Mouse (Mus musculus): ENCODE measurements around the gene Vdr.

Gene Vdr

DNA sequence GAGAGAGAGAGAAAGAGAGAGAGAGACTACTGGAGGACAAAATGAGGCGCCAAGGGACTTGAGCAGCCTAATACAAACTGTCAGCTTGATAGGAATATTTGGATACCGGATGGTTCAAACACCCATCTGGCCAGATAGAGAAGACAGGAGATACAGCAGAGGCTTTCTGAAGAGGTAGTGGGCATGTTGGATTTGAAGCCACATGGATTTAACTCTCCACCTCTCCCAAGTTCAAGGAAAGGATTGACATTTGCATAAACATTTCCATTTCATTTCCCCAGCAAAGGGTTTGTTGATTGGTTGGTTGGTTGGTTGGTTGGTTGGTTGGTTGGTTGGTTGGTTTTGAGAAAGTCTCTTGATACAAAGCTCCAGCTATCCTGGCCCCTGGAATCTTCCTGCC, 62.6 kb downstream of the Vdr start:
- DNase-seq (ENCODE audit: low spot score in 2 of 2): no peak

DNA sequence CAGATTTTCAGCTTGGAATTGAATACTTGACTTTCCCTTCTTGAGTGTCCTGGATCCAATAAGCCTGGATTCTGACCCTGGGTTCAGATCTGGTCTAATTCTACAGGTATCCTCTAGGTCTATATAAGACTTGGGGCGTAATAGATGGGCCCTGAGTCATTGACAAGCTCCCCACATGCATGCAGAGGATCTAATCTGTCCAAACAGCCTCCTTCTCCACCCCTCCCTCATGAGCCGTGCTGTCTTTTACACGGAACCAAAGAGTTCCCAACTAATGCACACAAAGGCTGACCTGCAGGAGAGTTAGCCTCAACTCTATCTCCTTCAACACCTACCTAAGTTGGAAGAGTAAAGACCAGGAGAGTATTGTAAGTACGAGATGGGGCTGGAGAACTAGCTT, 63.1 kb downstream of the Vdr start:
- DNase-seq (ENCODE audit: low spot score in 2 of 2): no peak

DNA sequence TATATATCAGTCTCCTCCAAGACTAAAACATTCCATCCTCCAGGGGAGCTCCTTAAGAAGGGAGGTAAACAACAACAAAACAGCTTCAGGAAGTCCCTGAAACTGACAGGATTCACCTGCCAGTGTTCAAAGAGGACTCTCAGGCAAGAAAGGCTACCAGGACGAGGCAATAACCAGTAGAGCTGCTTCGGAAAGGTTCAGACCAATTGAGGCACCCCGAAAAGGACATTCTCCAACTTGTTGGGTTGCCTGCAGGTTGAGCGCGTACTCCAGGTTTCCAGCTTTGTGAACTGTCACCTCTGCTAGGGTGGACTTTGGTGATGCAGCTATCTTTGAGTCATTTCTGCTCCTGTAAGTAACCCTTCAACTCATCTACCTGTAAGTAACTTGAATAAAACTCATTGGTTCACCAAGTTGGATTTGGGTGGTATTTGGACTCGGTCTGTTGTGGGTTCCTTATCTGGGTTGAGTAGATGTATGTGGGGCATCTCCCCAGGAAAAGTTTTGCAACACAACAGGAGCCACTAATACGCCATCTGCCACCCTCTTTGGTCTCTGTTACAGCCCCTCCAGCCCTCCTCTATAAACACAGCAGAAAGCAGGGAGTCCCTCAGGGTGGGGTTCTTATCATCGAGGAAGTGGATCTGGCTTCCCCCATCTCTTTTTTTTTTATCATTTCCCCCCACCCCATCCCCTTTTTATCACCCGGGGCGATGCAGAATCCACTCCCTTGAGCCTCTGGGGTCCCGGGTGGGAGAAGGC, 64.1 kb downstream of the Vdr start:
- DNase-seq (ENCODE audit: low spot score in 2 of 2): no peak

DNA sequence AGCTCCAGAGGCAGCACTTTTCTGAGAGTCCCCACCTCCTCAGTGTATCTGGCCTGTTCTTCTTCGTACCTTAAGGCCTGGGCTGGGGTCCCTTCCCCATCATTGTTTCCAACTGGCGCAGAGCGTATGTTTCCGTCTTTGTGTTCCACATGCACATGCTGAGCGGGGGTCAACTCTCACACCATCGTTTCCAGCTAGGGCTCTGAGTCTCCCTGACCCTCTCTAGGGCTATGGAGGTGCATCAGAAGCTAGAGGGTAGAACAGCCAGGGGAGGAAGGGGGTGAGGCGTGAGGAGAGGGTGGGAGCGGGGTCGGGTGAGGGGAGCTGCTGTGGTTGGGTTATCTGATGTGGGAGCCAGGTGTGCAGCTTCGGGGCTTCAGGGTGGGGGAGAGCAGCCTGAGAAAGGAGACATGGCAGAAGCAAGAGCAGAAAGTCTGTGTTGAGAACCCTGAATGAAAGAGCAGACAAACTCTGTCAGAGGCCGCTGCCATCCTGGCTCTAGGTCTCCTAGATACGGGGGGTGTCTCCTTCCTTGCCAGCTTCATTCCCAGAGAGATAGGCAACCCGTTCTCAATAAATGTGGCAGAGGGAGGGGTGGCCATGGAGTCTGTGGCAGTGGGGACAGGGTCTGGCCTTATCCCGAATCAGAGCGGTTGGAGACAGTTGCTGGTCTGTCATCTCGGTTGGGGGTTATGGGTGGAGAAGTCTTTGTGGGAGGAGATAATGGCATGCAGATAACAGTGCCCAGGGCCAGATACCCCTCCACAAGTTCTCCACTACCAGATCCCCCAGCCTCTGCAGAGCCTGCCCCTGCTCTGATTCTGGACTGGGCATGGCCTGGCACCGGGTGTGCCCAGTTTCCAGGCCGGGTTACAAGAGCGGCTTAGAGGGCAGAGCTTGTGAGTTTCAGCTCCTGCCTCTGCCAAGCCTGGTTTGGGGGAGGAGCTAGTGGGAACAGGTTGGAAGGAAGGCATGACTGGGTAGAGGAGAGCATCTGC, 66.1 kb downstream of the Vdr start, which contains the start of gene Hdac7:
Gene Hdac7 (minus strand): TSS at position 466 of the 998 bp plus-strand sequence.
- no peak for DNase-seq (ENCODE audit: low spot score in 2 of 2)

DNA sequence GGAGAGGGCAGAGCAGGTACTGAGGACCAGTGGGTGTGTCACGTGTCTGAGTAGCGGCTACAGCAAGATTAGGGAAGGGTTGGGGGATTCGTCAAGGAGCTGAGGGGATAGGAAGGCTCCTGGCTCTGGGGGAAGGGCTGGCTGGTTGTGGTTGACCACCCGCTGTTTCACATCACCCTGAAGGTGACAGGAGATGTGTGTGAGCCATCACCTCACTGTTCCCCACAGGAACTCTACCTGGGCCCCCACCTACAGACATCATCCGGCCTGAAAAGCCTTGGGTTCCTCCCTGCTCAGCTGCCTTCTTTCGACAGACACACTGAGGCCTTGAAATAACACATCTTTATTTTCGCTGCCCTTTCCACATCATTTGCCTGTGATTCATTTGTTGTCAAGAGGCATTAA, 67.2 kb downstream of the Vdr start:
- DNase-seq (ENCODE audit: low spot score in 2 of 2): no peak

DNA sequence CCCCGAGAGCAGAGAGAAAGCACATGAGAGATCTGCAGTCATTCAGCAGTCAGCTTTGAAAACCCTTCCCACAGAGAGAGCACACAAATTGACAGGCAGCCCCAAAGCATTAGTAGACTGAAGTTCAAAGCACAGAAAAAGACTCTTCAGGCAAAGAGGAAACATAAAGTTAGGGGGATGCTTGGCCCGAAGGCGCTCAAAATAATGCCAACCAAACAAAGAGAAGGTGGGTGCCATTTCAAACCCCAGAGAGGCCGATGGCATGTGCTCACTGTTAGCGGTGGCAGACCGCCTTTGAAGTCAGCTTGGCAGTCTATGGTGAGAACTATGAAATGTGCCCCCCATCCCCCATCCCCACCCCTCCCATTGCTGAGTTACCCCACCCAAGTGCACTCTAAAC, 68.4 kb downstream of the Vdr start:
- DNase-seq (ENCODE audit: low spot score in 2 of 2): no peak

DNA sequence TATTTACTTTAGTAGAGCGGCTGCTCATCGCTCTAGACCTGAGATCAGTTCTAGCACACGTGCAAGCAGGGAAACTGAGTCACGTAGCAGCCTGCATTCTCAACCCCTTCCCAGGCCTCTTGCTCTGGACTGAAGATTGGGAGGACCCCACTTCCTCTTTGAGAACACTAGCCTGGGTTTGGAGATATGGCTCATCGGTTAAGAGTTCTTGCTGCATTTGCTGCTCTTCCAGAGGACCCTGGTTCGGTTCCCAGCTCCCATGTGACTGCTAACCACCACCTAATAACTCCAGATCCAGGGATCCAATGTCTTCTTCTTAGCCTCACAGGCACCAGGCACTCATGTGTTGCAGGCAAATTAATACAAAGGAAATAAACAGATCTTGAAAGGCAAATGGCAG, 69.0 kb downstream of the Vdr start:
- DNase-seq (ENCODE audit: low spot score in 2 of 2): no peak

DNA sequence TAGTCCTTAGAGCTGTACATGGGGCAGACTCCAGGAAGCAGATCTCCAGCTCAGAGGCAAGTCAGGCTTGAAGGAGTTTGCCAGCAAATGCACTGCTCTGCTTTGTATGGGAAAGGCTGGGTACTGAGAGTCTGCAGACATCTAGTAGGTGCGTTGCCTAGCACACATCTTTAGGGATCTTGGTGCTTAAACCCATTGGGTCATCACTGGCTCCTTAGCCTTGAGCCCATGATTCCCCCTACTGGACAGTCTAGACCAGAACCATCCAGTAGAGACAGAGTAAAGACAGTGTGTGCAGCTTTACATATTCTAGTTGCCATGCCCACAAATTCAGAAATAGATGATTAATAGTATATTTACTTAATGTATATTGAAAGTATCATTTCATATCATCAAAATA, 69.6 kb downstream of the Vdr start:
- no peak for DNase-seq (ENCODE audit: low spot score in 2 of 2)

DNA sequence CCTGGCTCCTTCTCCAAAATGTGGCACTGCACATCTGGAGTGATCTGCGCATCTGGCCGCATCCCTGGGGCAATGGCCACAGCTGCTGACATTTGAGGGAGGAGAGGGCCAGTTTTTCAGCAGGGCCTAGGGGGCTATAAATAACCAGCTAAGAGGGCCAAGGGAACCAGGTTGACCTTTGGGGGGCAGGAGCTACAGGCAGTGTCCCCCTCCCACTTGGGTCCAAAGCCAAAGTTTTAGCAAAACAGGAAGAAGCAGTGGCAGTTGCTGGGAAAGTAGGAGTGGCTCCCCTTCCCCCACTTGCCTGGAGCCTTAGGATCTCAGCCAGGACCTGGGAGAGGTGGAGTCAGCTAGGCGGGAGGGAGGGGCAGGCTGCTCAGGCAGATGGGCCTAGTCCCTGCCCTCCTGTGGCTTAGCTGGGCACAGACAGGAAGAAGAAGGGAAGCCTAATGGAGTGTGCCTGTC, 70.4 kb downstream of the Vdr start:
- DNase-seq (ENCODE audit: low spot score in 2 of 2): peak in 1 of 2 experiments; percentile 46

DNA sequence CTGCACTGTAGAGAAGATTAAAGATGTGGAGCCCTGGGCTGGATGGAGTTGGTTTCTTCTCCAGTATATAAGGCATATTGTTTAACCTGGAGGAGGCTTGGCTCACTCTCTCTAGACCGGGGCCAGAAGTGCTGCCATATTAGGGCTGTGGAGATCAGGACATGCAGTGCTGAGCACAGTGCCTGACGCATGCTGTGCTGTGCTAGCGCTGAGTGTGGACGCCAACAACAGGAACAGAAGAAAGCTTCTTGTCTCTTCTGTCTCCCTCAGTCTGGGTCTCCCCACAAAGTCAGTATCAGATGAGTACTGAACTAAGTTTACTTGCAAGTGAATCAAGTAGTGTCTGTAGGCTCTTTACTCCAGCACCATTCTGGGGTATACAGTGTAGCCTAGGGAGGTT, 71.0 kb downstream of the Vdr start:
- no peak for DNase-seq (ENCODE audit: low spot score in 2 of 2)

DNA sequence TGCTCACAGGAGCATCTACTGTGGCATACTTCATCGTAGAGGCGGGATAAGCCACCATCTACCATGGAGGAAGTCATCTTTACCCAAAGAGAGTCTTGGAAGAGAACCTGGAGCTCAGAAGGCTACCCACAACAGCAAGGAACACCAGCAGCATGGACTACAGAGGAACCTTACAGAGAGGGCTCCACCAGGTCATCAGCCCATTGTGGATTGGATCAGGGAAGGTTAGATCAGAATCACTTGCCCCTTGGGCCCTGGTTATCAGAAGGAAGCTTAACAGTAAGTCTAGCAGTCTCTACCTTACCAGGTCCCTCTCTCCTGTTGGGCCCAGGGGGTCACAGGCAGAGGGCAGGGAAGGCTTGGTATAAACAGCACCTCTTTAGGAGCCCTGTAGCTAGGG, 71.4 kb downstream of the Vdr start:
- DNase-seq (ENCODE audit: low spot score in 2 of 2): no peak

DNA sequence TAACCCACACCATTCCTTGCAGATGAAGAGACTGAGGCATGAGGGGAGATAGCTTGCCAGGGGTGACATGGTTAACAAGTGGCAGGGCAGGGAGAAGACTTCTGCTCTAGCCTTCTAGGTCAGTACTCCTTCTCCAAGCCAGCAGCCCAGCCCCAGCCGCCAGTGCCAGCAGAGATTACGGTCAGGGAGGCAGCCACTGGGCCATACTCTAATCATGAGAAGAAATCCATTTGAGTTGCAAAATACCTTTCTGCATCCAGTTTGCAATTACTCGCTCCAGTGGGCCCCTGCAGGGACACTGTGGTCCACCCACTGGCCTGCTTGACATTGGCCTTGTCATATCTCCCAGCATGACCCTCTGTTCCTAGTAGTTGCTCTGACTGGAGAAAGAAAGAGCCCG, 72.0 kb downstream of the Vdr start:
- DNase-seq (ENCODE audit: low spot score in 2 of 2): no peak

DNA sequence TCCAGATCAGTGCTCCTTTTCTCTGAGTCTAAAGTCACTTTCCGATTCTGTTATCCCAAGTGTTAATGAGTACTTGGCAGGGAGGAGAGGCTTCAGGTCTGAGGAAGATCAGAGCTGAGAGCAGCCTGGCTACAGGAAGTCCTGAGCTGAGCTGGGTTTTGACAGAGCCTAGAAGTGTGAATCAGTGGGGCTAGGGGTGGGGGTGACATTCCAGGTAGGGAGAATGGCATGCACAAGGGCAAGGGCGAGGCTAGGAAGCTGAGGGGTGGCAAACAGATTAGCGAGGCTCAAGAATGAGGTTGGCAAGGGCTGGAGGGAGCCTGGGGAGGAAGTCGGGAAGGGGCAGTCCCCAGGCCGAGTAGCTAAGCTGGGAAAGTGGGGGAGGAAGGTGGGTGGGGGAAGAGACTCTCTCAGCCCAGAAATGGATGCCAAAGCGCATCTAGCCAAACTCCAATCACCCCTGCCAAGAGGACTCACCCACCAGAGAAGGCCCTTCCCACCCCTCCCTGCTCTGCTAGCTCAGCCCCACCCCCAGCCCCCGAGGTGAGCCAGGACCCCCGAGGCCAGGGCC, 72.9 kb downstream of the Vdr start:
- peak in 1 of 2 experiments; percentile 51 for DNase-seq (ENCODE audit: low spot score in 2 of 2)

DNA sequence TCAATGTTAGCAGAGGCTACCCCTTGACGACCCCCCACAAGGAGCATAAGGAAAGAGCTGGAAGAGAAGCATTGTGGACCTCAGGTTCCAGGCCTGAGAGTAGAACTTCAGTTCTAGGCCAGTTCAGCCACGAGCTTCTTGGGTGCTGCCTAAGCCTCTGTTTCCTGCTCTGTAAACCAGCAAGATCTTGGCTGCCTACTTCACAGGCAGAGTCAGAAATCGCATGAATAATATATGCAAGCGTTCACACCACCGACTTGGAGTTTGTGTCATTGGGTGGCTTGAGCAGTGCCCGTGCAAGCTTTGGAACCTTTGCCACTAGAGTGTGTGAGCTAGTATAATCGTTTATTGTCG, 73.6 kb downstream of the Vdr start:
- no peak for DNase-seq (ENCODE audit: low spot score in 2 of 2)

DNA sequence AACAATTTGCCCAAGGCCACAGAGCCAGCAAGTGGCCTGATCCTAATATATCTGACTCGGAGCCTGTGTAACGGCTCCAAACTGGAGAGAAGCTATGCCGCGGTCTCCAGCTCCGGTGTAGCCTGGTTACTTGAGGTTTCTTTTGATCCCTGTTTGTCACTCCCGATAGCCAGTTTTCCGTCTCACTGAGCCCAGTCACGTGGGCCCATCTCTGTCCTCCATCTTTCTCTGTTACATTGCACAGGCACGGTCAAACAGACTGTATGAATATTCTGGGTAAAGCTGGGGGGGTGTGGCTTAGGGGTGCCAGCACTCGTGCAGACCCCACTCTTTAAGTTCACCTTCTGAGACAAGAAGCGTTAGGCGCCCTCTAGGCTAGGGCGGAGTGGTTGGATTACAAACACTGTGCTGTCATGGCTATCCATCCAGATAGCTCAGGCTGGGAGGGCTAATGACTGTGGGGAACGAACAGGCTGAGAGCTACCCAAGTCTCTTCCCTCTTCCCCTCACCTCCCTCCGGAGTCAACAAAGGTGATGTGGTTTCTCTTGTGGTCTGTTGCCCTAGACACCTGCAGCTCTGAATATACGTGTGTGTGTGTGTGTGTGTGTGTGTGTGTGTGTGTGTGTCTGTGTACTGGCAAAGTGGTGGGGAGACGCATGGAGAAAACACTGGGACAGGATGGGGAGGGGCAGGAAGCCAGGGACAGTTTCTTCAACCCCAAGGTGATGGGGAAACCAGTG, 74.1 kb downstream of the Vdr start:
- no peak for DNase-seq (ENCODE audit: low spot score in 2 of 2)

DNA sequence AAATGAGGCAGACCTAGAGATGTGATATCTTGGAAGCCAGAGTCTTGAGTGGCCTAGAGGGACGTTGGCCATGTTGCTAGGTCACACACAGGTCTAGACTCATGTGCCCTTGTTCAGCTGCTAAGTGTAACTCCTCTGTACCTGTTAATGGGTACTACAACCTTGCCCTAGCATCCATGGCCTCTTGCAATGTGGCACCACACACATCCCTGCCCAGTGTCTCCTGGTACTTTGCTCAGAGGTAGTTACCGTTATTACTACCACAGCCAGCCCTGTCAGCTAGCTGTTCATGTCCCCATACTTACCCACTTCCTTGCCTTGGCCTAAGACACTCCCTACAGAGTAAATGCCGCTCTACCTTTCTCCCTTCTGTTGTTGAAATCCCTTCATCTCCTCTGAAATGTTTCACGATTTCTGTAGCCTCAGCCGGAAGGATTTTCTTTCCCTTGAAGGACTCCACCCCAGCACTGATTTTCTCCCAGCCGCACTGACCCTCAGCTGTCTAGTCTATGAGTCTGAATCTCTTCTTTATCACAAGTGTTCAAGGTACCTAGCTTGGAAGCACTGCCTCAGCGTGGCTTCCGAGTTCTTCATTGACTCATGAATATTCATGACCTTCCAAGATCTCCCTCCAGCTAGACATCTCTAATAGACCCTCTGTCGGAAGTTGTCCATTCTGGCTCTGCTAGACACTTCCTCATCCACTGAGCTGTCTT, 77.5 kb downstream of the Vdr start:
- no peak for DNase-seq (ENCODE audit: low spot score in 2 of 2)

DNA sequence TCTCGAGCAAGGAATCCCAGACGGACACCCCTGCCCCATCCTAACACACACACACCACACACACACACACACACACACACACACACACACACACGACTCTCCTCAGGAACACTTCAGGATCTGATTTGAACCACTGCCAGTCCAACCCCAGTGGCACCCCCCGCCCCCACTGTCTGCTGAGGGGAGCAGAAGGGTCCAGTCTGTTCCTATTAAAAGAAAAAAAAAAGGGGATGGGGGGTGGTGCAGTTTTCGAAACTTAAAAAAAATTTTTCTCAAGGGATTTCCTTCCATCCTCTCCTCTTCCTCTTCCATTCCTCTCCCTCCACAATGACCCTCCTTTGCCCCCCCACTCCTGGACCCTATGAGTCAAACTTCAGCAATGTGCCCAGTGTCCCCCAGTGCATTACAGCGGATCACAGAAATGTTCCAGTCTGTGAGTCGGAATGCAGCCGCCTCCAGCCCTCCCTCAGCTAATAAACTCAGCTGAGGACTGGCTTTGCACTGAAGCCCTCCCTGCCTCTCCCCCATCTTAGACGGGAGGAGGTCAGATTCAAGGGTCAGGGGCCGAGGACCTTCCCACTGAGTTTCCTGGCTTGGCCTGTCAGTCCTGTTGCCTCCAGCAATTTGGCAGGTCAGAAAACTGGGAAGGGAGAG, 78.3 kb downstream of the Vdr start:
- DNase-seq (ENCODE audit: low spot score in 2 of 2): no peak

DNA sequence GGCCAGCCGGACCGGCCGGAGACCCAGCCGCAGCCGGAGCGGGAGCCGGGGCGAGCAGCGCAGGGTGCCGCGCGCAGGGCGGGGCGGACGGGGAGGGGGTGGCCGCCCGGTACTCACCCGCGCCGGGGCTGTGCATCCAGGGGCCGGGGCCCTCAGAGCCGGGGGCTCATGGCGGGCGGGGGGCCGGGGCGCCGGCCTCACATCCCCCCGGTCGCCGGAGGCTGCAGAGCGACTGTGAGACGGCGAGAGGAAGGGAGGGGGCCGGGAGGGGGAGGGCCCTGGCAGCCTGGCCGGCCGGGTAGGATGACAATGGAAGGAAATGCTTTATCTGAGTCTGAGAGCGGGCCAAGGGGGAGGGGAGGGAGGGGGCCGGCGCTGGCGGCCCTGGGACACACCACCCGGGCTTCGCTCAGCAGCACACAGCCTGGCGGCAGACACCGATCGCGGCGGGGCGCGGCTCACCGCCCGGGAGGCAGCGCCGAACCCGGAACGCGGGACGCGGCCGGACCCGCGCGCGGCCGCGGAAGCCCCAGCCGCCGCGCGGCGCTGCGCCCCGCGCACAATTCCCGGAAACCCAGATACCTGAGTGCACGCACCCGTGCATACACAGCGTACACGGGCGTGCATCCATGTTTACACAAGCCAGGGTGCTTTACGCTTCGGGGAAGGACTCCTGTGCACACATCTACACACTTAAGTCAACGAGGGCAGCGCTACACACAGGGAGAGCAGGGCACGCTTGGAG, 79.0 kb downstream of the Vdr start:
- DNase-seq (ENCODE audit: low spot score in 2 of 2): peak; percentile 51 to 62

DNA sequence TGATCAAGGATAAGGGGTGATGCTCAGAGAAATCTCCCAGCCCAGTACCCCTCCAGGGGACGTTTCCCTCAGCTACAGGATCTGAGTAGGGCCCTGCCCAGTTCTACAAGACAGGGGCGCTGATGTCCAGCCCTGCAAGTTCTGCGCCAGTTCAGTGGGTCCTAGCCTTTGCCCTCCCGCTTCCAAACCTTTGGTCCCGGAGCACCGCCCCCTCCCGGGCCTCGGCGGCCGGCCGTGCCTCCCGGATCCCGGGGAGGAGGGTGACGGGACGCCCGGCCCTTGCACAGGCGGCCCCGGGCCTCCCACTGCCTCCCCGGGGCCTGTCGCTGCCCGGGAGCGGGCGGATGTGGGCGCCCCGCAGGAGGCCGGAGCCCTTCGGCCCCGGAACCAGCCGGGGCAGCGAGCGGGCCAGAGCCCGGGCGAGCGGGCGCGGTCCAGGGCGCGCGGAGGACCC, 79.6 kb downstream of the Vdr start:
- DNase-seq (ENCODE audit: low spot score in 2 of 2): peak in 1 of 2 experiments; percentile 54

Measured in urinary bladder, adult 18-20 months (tissue).